Comparison of ENCODE assay signal across 8 mouse cellular contexts in genomic region chr2:112239935-112240721, GRCm38 (mm10). TPM values are rescaled to one million over a fixed set of nuclear protein-coding genes. Genes with fewer than 3 reads are reported as not detected.
DNase-seq lines count a peak whose midpoint lies in the region; ATAC-seq and TF ChIP-seq lines count a peak whose summit lies in the region.

No protein-coding gene starts in this region.

- no peaks in the 10 kb centered on the region for H3K9me3 ChIP-seq in kidney, embryonic 14.5 days (ENCODE audit: control insufficient read depth, low read length)
- no peaks in the 10 kb centered on the region for H3K9me3 ChIP-seq in embryonic facial prominence, embryonic 14.5 days (ENCODE audit: control insufficient read depth, low read length)
- H3K9me3 ChIP-seq in lung, embryonic 16.5 days (ENCODE audit: control insufficient read depth, low read length) = no peaks in the 10 kb centered on the region

- H3K9ac ChIP-seq in kidney, embryonic 14.5 days (ENCODE audit: low read depth, low read length) = peak overlapping the region; percentile 81
- peak overlapping the region; percentile 83 for H3K9ac ChIP-seq in embryonic facial prominence, embryonic 14.5 days (ENCODE audit: low read depth, low read length)
- H3K9ac ChIP-seq in lung, embryonic 16.5 days (ENCODE audit: low read length) = peak overlapping the region; percentile 87

- H3K4me2 ChIP-seq in kidney, embryonic 14.5 days (replicated peaks; ENCODE audit: low read depth, low read length) = peak overlapping the region; percentile 91
- H3K4me2 ChIP-seq in embryonic facial prominence, embryonic 14.5 days (ENCODE audit: low read depth, low read length) = peak overlapping the region; percentile 88
- peak overlapping the region; percentile 97 for H3K4me2 ChIP-seq in lung, embryonic 16.5 days (ENCODE audit: low read depth, low read length)

- H3K4me1 ChIP-seq in kidney, embryonic 14.5 days (ENCODE audit: control insufficient read depth, insufficient read depth, low read length) = peaks cover 14% of the 10 kb centered on the region; the same call in 1 of the 2 replicates
- H3K4me1 ChIP-seq in embryonic facial prominence, embryonic 14.5 days (ENCODE audit: control insufficient read depth, insufficient read depth, low read length) = peaks cover 5% of the 10 kb centered on the region; the same call in 1 of the 2 replicates
- peaks cover 11% of the 10 kb centered on the region for H3K4me1 ChIP-seq in lung, embryonic 16.5 days (replicated peaks; ENCODE audit: control insufficient read depth, insufficient read depth, low read length)
- peaks cover 9% of the 10 kb centered on the region for H3K4me1 ChIP-seq in olfactory bulb, adult 2 months (ENCODE audit: control insufficient read depth, insufficient read depth, low read length)

- no peak for TF ChIP-seq CTCF in olfactory bulb, adult 2 months (IDR thresholded peaks at IDR 0.05; ENCODE audit: insufficient read depth, low read depth, low read length)

- H3K36me3 ChIP-seq in kidney, embryonic 14.5 days (ENCODE audit: control insufficient read depth, insufficient read depth, low read length) = peaks cover 4% of the 10 kb centered on the region; the same call in 1 of the 2 replicates
- H3K36me3 ChIP-seq in embryonic facial prominence, embryonic 14.5 days (ENCODE audit: control insufficient read depth, insufficient read depth, low read length) = peaks cover 15% of the 10 kb centered on the region; the same call in 1 of the 2 replicates
- H3K36me3 ChIP-seq in lung, embryonic 16.5 days (ENCODE audit: control insufficient read depth, insufficient read depth, low read length) = no peaks in the 10 kb centered on the region; the same call in 1 of the 2 replicates

- peak; percentile 60 for ATAC-seq in kidney, embryonic 14.5 days (ENCODE audit: low FRiP score, low TSS enrichment)
- ATAC-seq in embryonic facial prominence, embryonic 14.5 days (ENCODE audit: low read depth) = peak; percentile 38
- ATAC-seq in lung, embryonic 16.5 days (ENCODE audit: low read depth) = peak; percentile 26

- no peak for TF ChIP-seq POLR2A in olfactory bulb, adult 2 months (IDR thresholded peaks at IDR 0.05; ENCODE audit: insufficient read depth, low read depth, low read length)

- under 1% methylated on average over 26 of the region's 28 CpGs for whole genome bisulfite sequencing in kidney, embryonic 14.5 days
- WGBS in embryonic facial prominence, embryonic 14.5 days = under 1% methylated on average over 20 of the region's 28 CpGs
- under 1% methylated on average over 26 of the region's 28 CpGs for WGBS in lung, embryonic 16.5 days
- WGBS in olfactory bulb, adult 2 months = under 1% methylated on average over 28 of the region's 28 CpGs

- no peak for DNase-seq in kidney, adult 8-10 months
- peak; percentile 13 for DNase-seq in WW6 (ENCODE audit: low read depth, low spot score)
- peak; percentile 34 for DNase-seq in embryonic facial prominence, embryonic 14.5 days (ENCODE audit: low spot score)
- DNase-seq in induced T-regulatory cell, adult 2 months (ENCODE audit: low read depth) = peak; percentile 70
- DNase-seq in urinary bladder, postnatal 14 days (ENCODE audit: low spot score) = no peak

- H3K27ac ChIP-seq in kidney, embryonic 14.5 days (ENCODE audit: low read depth, low read length) = peak overlapping the region; percentile 93
- H3K27ac ChIP-seq in embryonic facial prominence, embryonic 14.5 days (replicated peaks; ENCODE audit: low read depth, low read length) = peak overlapping the region; percentile 92; the same call in 1 of the 2 replicates
- peak overlapping the region; percentile 94; the same call in 1 of the 2 replicates for H3K27ac ChIP-seq in lung, embryonic 16.5 days (ENCODE audit: low read length)
- H3K27ac ChIP-seq in olfactory bulb, adult 2 months (ENCODE audit: insufficient read depth, low read depth, low read length) = peak overlapping the region; percentile 70

- no peaks in the 10 kb centered on the region for H3K27me3 ChIP-seq in kidney, embryonic 14.5 days (ENCODE audit: control insufficient read depth, insufficient read depth, low read length)
- no peaks in the 10 kb centered on the region for H3K27me3 ChIP-seq in embryonic facial prominence, embryonic 14.5 days (replicated peaks; ENCODE audit: control insufficient read depth, insufficient read depth, low read length)
- H3K27me3 ChIP-seq in lung, embryonic 16.5 days (ENCODE audit: control insufficient read depth, insufficient read depth, low read depth, low read length) = no peaks in the 10 kb centered on the region

- H3K4me3 ChIP-seq in kidney, embryonic 14.5 days (ENCODE audit: low read length) = peak overlapping the region; percentile 79
- H3K4me3 ChIP-seq in embryonic facial prominence, embryonic 14.5 days (ENCODE audit: low read depth, low read length) = peak overlapping the region; percentile 80
- peak overlapping the region; percentile 93 for H3K4me3 ChIP-seq in lung, embryonic 16.5 days (ENCODE audit: low read length)
- peak overlapping the region; percentile 93 for H3K4me3 ChIP-seq in olfactory bulb, adult 2 months (ENCODE audit: insufficient read depth, low read depth, low read length)

RNA-seq across cellular contexts. Expression of gene Lpcat4, which starts 0.9 kb away (rescaled TPM):
- 17.1 and 24.3 TPM in 2 replicates for polyA plus RNA-seq in kidney, embryonic 14.5 days (2014; fragmentation: Nextera tagmentation; extraction: Ambion mirVana)
- polyA plus RNA-seq in embryonic facial prominence, embryonic 14.5 days (2014; fragmentation: Nextera tagmentation; extraction: Ambion mirVana) = 17.5 and 19.3 TPM in 2 replicates
- polyA plus RNA-seq in lung, embryonic 16.5 days (2015; fragmentation: Nextera tagmentation; extraction: Ambion mirVana) = 17.3 and 19.4 TPM in 2 replicates
- not detected in 2 replicates for polyA plus RNA-seq in olfactory bulb, adult 2 months (2012; ENCODE audit: insufficient read depth, insufficient read length, low replicate concordance, missing spikeins)

RNA-seq across cellular contexts. Expression of gene Nutm1, which starts 19.0 kb away (rescaled TPM):
- polyA plus RNA-seq in kidney, embryonic 14.5 days (2014; fragmentation: Nextera tagmentation; extraction: Ambion mirVana) = 0.04 and 0.07 TPM in 2 replicates
- not detected in 2 replicates for polyA plus RNA-seq in embryonic facial prominence, embryonic 14.5 days (2014; fragmentation: Nextera tagmentation; extraction: Ambion mirVana)
- not detected in 2 replicates for polyA plus RNA-seq in lung, embryonic 16.5 days (2015; fragmentation: Nextera tagmentation; extraction: Ambion mirVana)
- polyA plus RNA-seq in olfactory bulb, adult 2 months (2012; ENCODE audit: insufficient read depth, insufficient read length, low replicate concordance, missing spikeins) = not detected in 2 replicates

RNA-seq across cellular contexts. Expression of gene Nop10, which starts 21.6 kb away (rescaled TPM):
- polyA plus RNA-seq in kidney, embryonic 14.5 days (2014; fragmentation: Nextera tagmentation; extraction: Ambion mirVana) = 225 and 322 TPM in 2 replicates
- polyA plus RNA-seq in embryonic facial prominence, embryonic 14.5 days (2014; fragmentation: Nextera tagmentation; extraction: Ambion mirVana) = 186 and 203 TPM in 2 replicates
- 174 and 177 TPM in 2 replicates for polyA plus RNA-seq in lung, embryonic 16.5 days (2015; fragmentation: Nextera tagmentation; extraction: Ambion mirVana)
- not detected in 2 replicates for polyA plus RNA-seq in olfactory bulb, adult 2 months (2012; ENCODE audit: insufficient read depth, insufficient read length, low replicate concordance, missing spikeins)

RNA-seq across cellular contexts. Expression of gene Slc12a6, which starts 25.5 kb away (rescaled TPM):
- 6.6 and 12.7 TPM in 2 replicates for polyA plus RNA-seq in kidney, embryonic 14.5 days (2014; fragmentation: Nextera tagmentation; extraction: Ambion mirVana)
- polyA plus RNA-seq in embryonic facial prominence, embryonic 14.5 days (2014; fragmentation: Nextera tagmentation; extraction: Ambion mirVana) = 15.6 and 16.5 TPM in 2 replicates
- polyA plus RNA-seq in lung, embryonic 16.5 days (2015; fragmentation: Nextera tagmentation; extraction: Ambion mirVana) = 8.9 and 9.8 TPM in 2 replicates
- 90.3 and 136 TPM in 2 replicates for polyA plus RNA-seq in olfactory bulb, adult 2 months (2012; ENCODE audit: insufficient read depth, insufficient read length, low replicate concordance, missing spikeins)

RNA-seq across cellular contexts. Expression of gene Gm21985, which starts 26.0 kb away (rescaled TPM):
- polyA plus RNA-seq in kidney, embryonic 14.5 days (2014; fragmentation: Nextera tagmentation; extraction: Ambion mirVana) = not detected in 2 replicates
- not detected in 2 replicates for polyA plus RNA-seq in embryonic facial prominence, embryonic 14.5 days (2014; fragmentation: Nextera tagmentation; extraction: Ambion mirVana)
- not detected in 2 replicates for polyA plus RNA-seq in lung, embryonic 16.5 days (2015; fragmentation: Nextera tagmentation; extraction: Ambion mirVana)
- not detected in 2 replicates for polyA plus RNA-seq in olfactory bulb, adult 2 months (2012; ENCODE audit: insufficient read depth, insufficient read length, low replicate concordance, missing spikeins)

Comparison
In these comparisons a context has a peak if more than half of its experiments do, and no peak if none do; other contexts are left out.
1. DNase-seq: peak in WW6 (single experiment), embryonic facial prominence, embryonic 14.5 days (single experiment) and induced T-regulatory cell, adult 2 months (single experiment); none in kidney, adult 8-10 months (0 of 2) and urinary bladder, postnatal 14 days (single experiment).
2. RNA of gene Lpcat4, which starts 0.9 kb away (polyA plus RNA-seq): 17.1 to 24.3 TPM in kidney, embryonic 14.5 days, 17.5 to 19.3 TPM in embryonic facial prominence, embryonic 14.5 days and 17.3 to 19.4 TPM in lung, embryonic 16.5 days; not detected in olfactory bulb, adult 2 months; every median in the first group is over 10 times any median in the second.
3. Peak in every context shown above with its lines, with median percentiles within 50 percentile points of each other: ATAC-seq, H3K27ac ChIP-seq, H3K4me2 ChIP-seq, H3K4me3 ChIP-seq and H3K9ac ChIP-seq.